Mouse (Mus musculus): ENCODE results near the gene Lenep. TPM values are rescaled to one million over a fixed set of nuclear protein-coding genes. Genes with fewer than 3 reads are reported as not detected.

Gene Lenep
- polyA plus RNA-seq, 1 experiment from 2014 or later: not detected

GRCm38 (mm10) chr3:89392871-89393311 lies 9.7 kb downstream of the Lenep start:
- DNase-seq (ENCODE audit: low spot score): peak; percentile 7

- peak; percentile 25 for DNase-seq (ENCODE audit: low spot score)
These were observed 10.7 kb downstream of the Lenep start for GRCm38 (mm10) chr3:89391663-89392511.

GRCm38 (mm10) chr3:89390699-89391662 lies 11.6 kb downstream of the Lenep start:
- peak; percentile 19 for DNase-seq (ENCODE audit: low spot score)

GRCm38 (mm10) chr3:89390111-89390515 lies 12.5 kb downstream of the Lenep start:
- DNase-seq (ENCODE audit: low spot score): no peak

- peak; percentile 78 for DNase-seq (ENCODE audit: low spot score)
These were observed 13.5 kb downstream of the Lenep start for GRCm38 (mm10) chr3:89388901-89389740.

GRCm38 (mm10) chr3:89388134-89388881 lies 14.3 kb downstream of the Lenep start:
- no peak for DNase-seq (ENCODE audit: low spot score)

- no peak for DNase-seq (ENCODE audit: low spot score)
These were observed 15.0 kb downstream of the Lenep start for GRCm38 (mm10) chr3:89387632-89388031.

GRCm38 (mm10) chr3:89386438-89387420 lies 15.9 kb downstream of the Lenep start:
- DNase-seq (ENCODE audit: low spot score): no peak

- DNase-seq (ENCODE audit: low spot score): peak; percentile 49
These were observed 17.1 kb downstream of the Lenep start for GRCm38 (mm10) chr3:89385451-89385850.

- DNase-seq (ENCODE audit: low spot score): no peak
These were observed 18.1 kb downstream of the Lenep start for GRCm38 (mm10) chr3:89384331-89385076.

GRCm38 (mm10) chr3:89383651-89384255 lies 18.8 kb downstream of the Lenep start:
- no peak for DNase-seq (ENCODE audit: low spot score)

- no peak for DNase-seq (ENCODE audit: low spot score)
These were observed 19.6 kb downstream of the Lenep start for GRCm38 (mm10) chr3:89382950-89383349.

GRCm38 (mm10) chr3:89382033-89382882 lies 20.3 kb downstream of the Lenep start:
- no peak for DNase-seq (ENCODE audit: low spot score)

GRCm38 (mm10) chr3:89381233-89381632 lies 21.4 kb downstream of the Lenep start:
- DNase-seq (ENCODE audit: low spot score): no peak

GRCm38 (mm10) chr3:89380711-89381110 lies 21.9 kb downstream of the Lenep start:
- no peak for DNase-seq (ENCODE audit: low spot score)

GRCm38 (mm10) chr3:89380291-89380690 lies 22.3 kb downstream of the Lenep start:
- DNase-seq (ENCODE audit: low spot score): no peak
